Mouse (Mus musculus): Measurements from ENCODE around the gene Mmp2. TPM values are rescaled to one million over a fixed set of nuclear protein-coding genes. Genes with fewer than 3 reads are reported as not detected.
"Not testable (repeated sequence)": the region's sequence is repeated elsewhere in the genome, so short reads cannot be mapped to it uniquely, and the experiment has no call there.

Gene Mmp2
- polyA plus RNA-seq (2012; rRNA removed), result 51.3 and 53.6 TPM in 2 replicates

DNA sequence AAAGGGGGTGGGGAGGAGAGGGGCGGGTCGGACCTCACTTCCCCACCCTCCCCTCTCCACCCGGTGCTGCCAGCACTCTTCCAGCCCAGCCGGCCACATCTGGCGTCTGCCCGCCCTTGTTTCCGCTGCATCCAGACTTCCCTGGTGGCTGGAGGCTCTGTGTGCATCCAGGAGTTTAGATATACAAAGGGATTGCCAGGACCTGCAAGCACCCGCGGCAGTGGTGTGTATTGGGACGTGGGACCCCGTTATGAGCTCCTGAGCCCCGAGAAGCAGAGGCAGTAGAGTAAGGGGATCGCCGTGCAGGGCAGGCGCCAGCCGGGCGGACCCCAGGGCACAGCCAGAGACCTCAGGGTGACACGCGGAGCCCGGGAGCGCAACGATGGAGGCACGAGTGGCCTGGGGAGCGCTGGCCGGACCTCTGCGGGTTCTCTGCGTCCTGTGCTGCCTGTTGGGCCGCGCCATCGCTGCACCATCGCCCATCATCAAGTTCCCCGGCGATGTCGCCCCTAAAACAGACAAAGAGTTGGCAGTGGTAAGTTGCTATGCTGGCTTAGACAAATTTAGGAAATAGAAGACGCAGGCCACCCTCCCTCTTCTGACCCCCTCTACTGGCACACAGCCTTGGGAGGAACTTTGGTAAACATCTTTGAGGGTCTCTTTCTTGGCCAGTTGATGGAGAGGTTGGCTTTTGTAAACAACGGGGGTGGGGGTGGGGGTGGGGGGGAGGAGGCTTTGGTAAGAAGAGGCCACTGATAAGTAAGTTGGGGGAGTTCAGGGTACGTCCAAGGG, at the start of gene Mmp2:
Gene Mmp2 (plus strand): TSS at position 49 of the 792 bp plus-strand sequence.
- no peak for DNase-seq (ENCODE audit: low read depth)

DNA sequence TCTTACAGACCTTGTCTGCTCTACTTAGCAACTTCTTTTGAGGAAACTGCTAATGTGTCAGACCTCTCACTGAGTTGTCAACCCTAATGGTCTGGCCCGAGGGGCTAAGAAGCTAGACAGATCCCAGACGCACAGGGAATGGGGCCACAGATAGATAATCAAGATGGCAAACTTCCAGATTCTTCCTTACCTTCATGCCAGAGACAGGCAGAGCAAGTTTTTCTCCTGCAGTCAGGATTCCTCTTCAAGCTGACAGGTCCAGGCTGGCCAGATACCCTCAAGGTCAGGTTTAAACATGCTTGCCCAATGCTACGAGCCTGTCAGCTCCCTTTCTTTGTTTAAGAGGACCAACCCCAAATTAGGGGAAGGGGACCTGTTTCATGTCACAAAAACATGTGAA, 46.1 kb upstream of the Mmp2 start:
- peak; percentile 5 for DNase-seq (ENCODE audit: low read depth)

DNA sequence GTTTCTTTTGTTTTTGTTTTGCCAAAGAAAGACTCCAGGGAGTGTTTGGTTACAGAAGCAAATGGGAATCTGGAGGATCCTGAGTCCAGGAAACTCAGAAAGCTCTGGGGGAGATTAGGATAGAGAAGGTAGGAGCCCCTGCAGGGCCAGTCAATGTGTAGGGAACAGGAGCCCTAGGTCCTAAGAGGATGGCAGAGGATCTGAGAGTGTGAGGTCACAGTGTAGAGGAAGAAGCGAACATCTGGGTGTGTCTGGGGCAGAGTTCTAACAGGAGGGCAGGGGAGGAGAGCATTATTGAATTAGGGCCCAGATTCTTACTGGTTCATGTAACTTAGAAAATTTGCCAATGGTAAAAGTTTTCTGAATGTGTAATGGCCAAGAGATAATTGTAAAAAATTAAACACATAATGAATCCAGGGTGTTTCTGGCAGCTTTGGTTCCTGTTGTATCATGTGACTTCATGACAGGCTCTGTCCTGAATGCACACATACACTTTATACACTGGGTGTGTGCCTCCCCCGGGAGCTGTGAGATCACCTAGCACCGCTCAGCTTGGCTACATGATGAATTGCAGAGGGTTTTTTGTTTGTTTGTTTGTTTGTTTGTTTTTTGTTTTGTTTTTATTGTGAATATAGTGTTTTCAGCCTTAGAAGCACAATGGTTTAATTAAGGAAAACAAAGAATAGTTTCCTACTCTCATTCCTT, 43.0 kb upstream of the Mmp2 start:
- DNase-seq (ENCODE audit: low read depth), result no peak

DNA sequence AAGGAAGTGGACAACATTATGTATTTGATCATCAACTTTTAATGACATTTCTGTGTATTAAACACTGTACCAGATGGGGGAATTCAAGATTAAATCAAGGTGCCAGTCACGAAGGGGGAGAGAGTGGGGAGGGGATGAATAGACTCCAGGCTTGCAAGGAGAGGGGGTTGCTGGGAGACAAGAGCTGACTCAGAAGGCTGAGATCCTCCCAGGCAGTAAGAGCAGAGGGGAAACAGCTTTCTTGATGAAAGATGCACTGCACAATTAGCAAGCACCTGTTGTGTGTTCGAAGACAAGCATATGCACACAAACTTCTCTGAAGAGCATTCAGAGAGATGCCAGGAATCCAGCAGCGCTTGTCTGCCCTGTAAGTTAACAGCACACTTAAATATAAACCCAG, 36.3 kb upstream of the Mmp2 start:
- no peak for DNase-seq (ENCODE audit: low read depth)

DNA sequence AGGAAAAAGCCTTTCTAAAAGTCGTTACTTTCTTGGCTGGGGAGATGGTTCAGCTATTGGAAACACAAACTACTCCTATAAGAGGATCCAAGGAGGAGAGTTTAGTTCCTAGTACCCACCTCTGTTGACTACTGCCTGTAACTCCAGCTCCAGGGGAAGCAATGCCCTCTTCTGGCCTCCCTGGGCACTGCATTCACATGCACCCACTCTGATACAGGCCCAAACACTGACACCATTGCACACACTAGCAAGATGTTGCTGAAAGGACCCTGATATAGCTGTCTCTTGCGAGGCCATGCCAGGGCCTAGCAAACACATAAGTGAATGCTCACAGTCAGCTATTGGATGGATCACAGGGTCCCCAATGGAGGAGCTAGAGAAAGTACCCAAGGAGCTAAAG, 35.1 kb upstream of the Mmp2 start:
- DNase-seq (ENCODE audit: low read depth), result not testable (repeated sequence)

DNA sequence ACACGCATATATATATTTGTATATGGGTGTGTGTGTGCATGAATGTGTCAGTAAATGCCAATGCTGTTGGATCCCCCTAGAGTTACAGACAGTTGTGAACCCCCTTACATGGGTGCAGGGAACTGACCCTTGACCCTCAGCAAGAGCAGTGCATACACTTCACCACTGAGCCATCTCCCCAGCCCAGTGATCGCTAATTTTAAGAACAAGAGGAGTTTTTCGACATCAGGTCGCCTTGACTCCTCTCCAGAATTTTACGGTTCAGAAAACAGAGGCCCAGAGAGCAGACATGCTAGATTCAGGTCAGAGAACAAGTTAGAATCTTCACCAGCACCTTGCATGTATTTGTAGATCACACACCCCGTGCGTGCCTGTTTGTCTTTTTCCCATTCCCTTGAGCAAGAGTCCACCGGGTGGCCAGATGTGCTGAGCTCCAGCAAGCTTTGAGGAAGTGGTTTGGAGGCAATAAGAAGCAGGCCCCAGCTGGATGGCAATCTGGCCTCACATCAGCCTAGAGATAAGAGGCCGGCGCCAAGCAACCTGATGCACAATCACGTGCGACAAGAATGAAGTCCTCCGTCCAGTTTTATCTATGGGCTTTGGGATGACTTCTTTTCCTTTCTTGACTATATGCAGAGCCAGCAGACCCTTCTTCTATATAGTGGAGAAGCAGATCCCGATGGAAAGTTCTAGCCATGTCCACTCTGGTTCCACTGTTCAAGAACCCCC, 33.1 kb upstream of the Mmp2 start:
- no peak for DNase-seq (ENCODE audit: low read depth)

DNA sequence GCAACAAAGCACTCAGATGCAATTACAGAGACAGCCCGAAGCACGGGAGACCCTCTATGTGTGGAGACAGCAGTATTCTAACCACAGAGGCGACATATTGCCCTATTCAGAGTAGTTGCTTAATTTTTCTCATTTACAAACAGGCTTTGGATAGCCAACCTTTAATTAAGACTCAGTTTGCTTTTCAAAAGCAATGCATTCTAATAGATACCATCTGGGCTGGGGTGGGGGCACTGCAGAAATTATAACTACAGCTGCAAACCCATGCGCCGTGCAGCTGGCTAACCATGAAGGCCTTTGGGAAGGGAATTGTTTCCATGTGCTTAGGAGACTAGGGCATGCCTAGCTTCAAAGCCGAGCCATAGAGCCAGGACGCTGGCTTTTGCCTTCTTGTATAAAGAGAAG, 29.6 kb upstream of the Mmp2 start:
- no peak for DNase-seq (ENCODE audit: low read depth)

DNA sequence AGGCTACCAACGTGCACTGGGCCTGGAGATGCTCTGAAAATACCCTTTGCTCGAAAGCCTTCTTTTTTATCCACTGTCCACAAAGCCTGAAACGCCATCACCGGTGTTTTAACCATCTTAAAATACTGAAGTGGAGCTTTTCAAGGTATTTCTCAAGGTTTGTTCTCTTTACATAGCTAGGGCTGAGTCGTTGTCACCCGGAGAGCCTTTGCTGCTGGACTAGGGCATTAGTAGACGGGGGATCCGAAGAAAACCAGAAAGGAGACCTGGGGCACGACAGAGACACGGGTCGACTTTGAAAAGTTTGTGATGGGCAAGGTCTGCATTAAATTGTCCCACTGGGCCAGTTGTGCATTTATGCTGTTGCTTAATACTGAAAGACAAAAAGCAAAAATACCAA, 27.7 kb upstream of the Mmp2 start:
- DNase-seq (ENCODE audit: low read depth), result no peak

DNA sequence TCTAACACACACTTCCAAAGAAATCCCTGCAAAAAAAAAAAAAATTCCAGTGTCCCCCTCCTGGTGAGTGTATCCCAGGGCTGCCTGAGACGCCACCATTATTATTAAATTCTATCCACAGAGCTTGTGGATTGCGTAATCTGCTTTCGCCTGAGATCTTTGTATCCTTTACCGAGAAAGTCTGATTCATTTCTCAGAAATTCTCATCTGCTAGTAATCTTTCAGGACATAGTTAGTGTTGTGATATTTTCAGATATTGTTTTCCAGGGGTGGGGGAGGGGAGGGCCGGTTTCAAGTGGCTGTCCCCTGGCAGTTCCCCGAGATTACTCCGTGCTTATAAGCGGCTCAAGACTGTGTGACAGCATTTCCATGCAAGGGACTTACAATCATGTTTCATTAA, 25.9 kb upstream of the Mmp2 start:
- no peak for DNase-seq (ENCODE audit: low read depth)

DNA sequence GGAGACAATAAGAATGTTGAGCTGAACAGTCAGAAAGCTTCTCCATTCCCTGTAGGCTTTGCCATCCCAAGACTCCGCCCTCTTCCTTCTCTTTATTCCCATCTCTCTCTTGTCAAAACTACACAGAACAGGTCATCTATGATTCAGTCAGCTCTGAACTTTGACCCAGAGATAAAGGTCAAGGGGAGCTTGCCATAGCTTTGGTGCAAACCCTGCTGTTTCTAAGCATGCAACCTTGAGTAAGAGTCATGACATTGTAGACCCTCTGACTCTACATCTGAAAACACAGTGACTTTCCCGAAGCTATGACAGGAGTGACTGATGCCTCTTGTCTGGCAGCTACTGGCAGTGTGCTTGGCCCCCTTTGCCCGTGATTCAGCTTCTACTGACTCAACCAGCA, 24.5 kb upstream of the Mmp2 start:
- DNase-seq (ENCODE audit: low read depth), result no peak

DNA sequence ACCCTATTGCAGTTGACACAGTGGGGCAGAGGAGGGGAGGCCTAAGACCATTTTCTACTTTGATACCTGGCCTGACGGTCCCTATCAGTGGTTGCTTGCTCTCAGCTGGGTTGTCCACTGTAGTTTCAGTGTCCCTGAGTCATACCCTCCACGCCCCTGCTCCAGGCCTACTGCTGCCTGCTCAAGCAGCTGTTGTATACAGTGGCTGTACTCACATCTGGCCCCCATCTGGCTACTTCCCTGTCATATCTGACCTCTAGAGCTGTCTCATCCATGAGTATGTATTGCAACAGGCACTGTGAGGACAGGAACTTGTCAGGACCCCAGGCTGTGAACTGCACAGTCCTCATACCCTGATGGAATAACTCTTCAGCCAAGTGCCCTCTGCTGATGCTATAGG, 14.3 kb upstream of the Mmp2 start:
- DNase-seq (ENCODE audit: low read depth), result no peak

DNA sequence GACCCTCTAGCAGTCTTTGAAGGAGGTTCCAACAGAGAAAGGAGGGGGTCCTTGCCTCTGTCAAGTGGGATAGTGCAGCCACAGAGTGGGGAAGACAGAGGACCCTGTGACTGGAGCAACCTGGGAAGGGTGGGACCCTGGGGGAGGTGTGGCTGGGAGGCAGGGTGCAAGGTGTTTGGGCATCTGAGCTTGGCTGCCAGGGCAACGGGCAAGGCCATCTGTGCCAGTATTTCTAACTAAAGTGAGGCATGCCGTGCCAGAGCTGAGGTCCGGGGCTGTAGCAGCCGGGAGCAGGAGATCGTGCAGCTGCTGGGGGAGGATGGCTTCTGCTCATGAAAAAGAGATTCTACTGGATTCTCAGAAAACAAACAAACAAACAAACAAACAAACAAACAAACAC, 11.4 kb upstream of the Mmp2 start:
- no peak for DNase-seq (ENCODE audit: low read depth)

DNA sequence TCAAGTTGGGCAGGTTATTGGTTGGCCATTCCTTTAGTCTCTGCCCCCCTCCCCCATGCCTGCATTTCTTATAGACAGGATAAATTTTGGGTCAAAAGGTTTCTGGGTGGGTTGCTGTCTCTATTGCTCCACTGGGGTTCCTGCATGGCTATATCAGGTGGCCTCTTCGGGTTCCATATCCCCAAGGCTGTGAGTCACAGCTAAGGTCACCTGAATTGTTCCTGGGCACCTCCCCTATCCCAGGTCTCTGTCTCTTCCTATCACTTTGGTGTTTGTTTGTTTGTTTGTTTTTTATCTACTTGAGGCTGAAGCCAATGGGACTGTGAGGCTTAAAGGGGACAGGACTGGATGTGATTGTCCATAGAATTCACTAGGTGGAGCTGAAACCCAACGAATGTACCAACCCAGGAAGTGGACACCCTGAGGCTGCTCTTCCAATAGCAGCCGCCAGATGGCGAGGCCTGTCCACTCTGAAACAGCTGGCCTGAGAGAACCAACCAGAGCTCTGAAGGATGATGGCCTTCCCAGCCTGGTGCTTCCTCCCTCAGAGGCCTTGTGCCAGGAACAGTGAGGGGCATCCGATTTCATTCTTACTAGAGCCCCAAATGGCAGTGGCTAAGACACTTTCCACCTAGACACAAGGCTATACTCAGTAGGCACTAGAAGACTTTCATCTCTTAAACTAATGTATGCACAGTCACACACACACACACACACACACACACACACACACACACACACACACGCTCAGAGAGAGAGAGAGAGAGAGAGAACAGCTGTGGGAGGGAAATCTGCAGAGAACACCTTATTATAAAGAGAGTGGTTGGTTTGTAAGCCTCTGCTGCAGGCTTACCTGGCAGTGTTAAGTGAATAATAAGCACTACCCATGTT, 8.9 kb upstream of the Mmp2 start:
- peak; percentile 19 for DNase-seq (ENCODE audit: low read depth)

DNA sequence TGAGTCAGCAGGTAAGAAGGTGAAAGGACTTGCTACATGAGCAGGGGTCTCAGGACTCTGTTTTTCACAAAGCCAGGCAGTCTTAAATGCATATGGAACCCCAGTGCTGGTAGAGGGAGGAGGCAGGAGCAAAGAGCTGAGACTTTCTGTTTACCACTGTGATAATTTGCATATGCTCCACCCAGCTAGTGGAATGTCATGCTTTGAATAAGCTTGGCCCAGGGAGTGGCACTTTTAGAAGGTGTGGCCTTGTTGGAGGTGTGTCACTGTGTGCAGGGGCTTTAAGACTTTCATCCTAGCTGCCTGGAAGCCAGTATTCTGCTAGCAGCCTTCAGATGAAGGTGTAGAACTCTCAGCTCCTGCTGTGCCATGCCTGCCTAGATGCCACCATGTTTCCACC, 5.9 kb upstream of the Mmp2 start:
- DNase-seq (ENCODE audit: low read depth), result no peak

DNA sequence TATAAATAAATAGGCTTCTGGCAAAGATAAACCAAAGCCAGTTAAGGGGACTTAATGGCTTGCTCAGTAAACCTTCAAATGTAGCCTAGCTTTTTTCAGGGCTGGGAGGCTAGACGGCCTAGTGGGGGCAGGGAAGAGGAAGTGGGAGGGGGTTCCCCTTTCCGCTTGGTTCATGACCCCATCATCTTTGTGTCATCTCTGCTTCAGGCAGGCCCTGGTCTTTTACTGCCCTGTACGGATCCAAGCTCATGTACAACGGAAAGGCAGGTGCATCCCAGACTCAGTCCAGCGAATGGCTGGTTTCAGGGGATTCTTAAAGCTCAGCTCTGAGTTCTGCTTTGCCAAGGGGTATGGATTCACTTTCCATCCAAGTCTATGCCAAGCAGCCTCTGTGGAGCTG, 4.7 kb upstream of the Mmp2 start:
- no peak for DNase-seq (ENCODE audit: low read depth)

DNA sequence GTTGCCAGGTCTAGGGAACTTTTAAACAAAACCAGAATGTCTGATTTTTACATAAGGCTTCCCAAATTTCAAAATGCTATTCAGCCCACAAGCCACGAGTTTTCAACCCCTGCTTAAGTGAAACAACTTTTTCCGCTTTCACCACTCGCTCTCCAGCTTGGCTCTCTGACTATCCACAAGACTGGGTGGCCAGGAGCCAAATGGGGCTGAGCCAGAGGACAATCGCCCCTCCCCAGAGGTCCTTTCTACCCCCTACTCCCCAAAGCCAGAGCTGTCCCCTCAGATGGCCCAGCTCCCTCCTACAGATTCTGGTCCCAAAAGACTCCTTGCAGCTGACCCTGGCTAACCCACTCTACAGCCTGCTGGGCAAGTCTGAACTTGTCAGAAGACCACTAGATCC, 1.1 kb upstream of the Mmp2 start:
- no peak for DNase-seq (ENCODE audit: low read depth)

DNA sequence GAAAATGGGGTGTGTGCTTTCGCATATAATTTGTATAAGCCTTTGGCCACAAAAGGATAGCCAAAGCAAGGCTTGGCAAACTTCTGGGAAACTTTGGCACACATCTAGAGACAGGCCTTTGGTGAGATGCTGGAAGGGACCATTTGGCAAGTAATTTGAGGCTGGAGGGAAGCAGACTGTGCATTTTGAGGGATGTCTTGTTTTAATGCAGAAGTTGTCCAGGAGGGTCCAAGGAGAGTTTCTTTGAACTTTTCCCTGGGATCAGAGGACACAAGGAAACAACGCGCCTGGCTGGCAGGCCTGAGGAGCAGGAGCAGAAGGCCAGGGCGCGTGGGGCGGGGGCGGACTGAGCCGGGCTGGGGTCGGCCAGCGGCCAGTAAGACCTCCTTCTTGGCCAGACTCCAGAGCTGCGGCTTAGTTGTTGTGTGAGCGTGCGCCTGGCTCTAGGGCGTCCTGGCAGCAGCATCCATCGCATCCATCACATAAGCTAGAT, 1.2 kb downstream of the Mmp2 start:
- DNase-seq (ENCODE audit: low read depth), result no peak

DNA sequence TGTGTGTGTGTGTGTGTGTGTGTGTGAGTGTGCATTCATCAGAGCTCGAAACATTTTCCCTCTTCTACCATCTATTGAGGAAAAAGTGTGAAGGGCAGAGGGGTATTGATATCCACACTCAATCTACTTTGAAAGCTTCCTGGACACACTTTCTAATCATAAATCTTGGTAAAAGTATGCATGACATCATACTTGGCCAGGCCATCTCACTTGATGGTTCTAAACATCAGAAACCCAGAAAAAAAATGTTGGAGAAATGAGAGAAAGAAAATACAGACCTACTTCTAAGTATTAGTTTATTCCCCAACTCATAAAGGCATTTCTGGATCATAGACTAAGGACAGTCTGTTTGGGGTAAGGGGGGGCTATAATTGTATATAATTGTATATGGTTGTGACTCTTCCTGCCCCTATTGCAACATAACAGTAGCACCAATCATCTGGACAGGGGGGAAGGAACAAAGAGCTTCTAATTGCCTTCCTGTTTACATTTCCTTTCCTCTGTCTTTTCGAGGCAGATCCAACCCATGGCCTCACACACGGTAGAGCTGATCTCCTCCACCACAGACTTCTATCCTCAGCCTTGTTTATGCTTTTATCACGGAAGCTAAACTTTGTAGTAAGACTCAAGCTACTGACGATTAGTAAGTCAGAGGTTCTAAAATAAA, 7.1 kb downstream of the Mmp2 start:
- DNase-seq (ENCODE audit: low read depth), result no peak

DNA sequence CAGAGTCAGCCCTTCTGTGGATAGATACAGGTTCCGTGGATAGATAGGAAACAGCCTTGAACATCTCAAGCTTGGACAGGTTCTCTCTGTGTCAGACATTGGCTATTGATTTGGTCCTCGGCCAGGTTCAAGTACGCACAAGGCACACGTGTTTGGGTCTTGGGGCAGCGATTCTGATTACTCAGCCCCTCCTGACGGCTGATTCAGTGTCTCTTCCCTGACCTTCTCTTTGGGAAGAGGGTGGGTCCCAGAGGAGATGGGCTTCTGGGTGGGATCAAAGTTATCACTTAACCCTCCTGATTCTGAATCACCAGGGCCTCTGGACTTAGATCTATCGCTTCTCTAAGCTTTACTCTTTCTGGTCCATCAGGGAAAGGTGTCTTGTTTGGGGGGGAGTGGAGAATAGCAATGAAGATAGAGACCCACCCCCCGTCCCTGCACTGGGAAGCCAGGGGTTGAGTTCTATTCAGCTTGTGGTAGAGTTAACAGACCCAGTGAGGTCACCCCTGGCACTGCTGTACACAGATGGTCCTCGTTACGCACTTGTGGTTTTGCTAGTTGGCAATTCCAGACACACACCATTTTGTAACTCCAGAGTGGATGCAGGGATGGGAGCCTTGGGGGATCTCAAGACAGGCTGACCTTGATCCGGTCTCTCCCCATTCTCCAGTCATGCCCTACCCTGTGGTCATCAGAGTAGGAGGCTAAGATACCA, 7.9 kb downstream of the Mmp2 start:
- no peak for DNase-seq (ENCODE audit: low read depth)

DNA sequence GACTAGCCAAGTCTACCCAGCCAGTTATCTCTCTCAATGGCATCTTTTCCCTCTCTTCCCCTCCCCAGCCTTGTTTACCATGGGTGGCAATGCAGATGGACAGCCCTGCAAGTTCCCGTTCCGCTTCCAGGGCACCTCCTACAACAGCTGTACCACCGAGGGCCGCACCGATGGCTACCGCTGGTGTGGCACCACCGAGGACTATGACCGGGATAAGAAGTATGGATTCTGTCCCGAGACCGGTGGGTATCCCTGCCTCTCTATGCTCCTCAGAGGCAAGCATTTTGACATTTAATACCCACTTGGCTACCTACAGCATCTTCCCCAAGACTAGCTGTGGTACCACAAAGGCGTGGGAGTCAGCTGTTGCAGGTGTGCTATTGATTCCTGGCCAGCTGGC, 8.8 kb downstream of the Mmp2 start:
- DNase-seq (ENCODE audit: low read depth), result no peak
